Mouse (Mus musculus): ENCODE results near the gene Git1.

Gene Git1

GRCm38 (mm10) chr11:77493512-77494343 lies at the start of gene Git1:
Gene Git1 (plus strand): TSS chr11:77493562.
- no peak for DNase-seq (ENCODE audit: low read depth, low spot score)

- peak; percentile 61 for DNase-seq (ENCODE audit: low read depth, low spot score)
Measured at GRCm38 (mm10) chr11:77444939-77445338, 48.4 kb upstream of the Git1 start.

- DNase-seq (ENCODE audit: low read depth, low spot score) = peak; percentile 91
Measured at GRCm38 (mm10) chr11:77446628-77447041, 46.7 kb upstream of the Git1 start.

GRCm38 (mm10) chr11:77449224-77449623 lies 44.1 kb upstream of the Git1 start:
- DNase-seq (ENCODE audit: low read depth, low spot score) = no peak

- DNase-seq (ENCODE audit: low read depth, low spot score) = peak; percentile 70
Measured at GRCm38 (mm10) chr11:77451670-77452069, 41.7 kb upstream of the Git1 start.

- no peak for DNase-seq (ENCODE audit: low read depth, low spot score)
Measured at GRCm38 (mm10) chr11:77453388-77453787, 40.0 kb upstream of the Git1 start.

- no peak for DNase-seq (ENCODE audit: low read depth, low spot score)
Measured at GRCm38 (mm10) chr11:77455770-77456510, 37.4 kb upstream of the Git1 start.

- peak; percentile 48 for DNase-seq (ENCODE audit: low read depth, low spot score)
Measured at GRCm38 (mm10) chr11:77456866-77457265, 36.5 kb upstream of the Git1 start.

GRCm38 (mm10) chr11:77461856-77462255 lies 31.5 kb upstream of the Git1 start:
- DNase-seq (ENCODE audit: low read depth, low spot score) = no peak

- DNase-seq (ENCODE audit: low read depth, low spot score) = peak; percentile 72
Measured at GRCm38 (mm10) chr11:77462283-77463100, 30.9 kb upstream of the Git1 start, which contains the start of gene Coro6. Gene Coro6 (plus strand): TSS chr11:77462411.

- DNase-seq (ENCODE audit: low read depth, low spot score) = no peak
Measured at GRCm38 (mm10) chr11:77463101-77463445, 30.3 kb upstream of the Git1 start.

GRCm38 (mm10) chr11:77463786-77464185 lies 29.6 kb upstream of the Git1 start:
- no peak for DNase-seq (ENCODE audit: low read depth, low spot score)

- DNase-seq (ENCODE audit: low read depth, low spot score) = no peak
Measured at GRCm38 (mm10) chr11:77464684-77465083, 28.7 kb upstream of the Git1 start.

GRCm38 (mm10) chr11:77465111-77465510 lies 28.3 kb upstream of the Git1 start:
- no peak for DNase-seq (ENCODE audit: low read depth, low spot score)

- DNase-seq (ENCODE audit: low read depth, low spot score) = no peak
Measured at GRCm38 (mm10) chr11:77466544-77466943, 26.8 kb upstream of the Git1 start.

GRCm38 (mm10) chr11:77467157-77467556 lies 26.2 kb upstream of the Git1 start:
- no peak for DNase-seq (ENCODE audit: low read depth, low spot score)

- peak; percentile 56 for DNase-seq (ENCODE audit: low read depth, low spot score)
Measured at GRCm38 (mm10) chr11:77467784-77468183, 25.6 kb upstream of the Git1 start.

GRCm38 (mm10) chr11:77468397-77468796 lies 25.0 kb upstream of the Git1 start:
- no peak for DNase-seq (ENCODE audit: low read depth, low spot score)

- no peak for DNase-seq (ENCODE audit: low read depth, low spot score)
Measured at GRCm38 (mm10) chr11:77471407-77471806, 22.0 kb upstream of the Git1 start.

GRCm38 (mm10) chr11:77472775-77473174 lies 20.6 kb upstream of the Git1 start:
- DNase-seq (ENCODE audit: low read depth, low spot score) = no peak

- DNase-seq (ENCODE audit: low read depth, low spot score) = no peak
Measured at GRCm38 (mm10) chr11:77476216-77476615, 17.1 kb upstream of the Git1 start.

- no peak for DNase-seq (ENCODE audit: low read depth, low spot score)
Measured at GRCm38 (mm10) chr11:77476895-77477294, 16.5 kb upstream of the Git1 start.
